Mouse (Mus musculus): ENCODE results near the gene Ncor2.

DNA sequence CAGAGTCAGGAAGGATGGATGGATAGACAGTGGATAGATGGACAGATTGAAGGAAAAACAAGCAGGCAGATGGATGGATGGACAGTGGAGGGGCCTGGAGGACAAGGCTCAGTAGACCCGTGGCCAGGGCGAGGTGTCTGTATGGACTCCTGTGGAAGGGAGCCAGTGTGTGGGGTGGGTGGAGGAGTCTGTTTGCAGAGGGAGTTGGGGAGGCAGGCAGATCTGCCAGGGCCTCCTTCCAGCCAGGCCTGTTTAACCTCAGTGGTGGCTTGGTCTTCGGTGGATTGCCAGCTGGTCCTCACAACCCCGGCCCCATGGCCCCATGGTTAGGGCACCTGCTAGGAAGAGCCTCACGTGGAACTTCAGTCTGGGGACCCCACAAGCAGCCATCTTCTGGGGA lies 172.1 kb downstream of the Ncor2 start:
- TF ChIP-seq CTCF (conservative IDR thresholded peaks at IDR 0.05; ENCODE audit: low read length) (no peak), POU5F1 (IDR thresholded peaks at IDR 0.05; ENCODE audit: borderline replicate concordance, low read length) (no peak), NANOG (IDR thresholded peaks at IDR 0.05; ENCODE audit: borderline replicate concordance, low read length) (no peak)
